ENCODE assay signal across 13 mouse cellular contexts in genomic region chr1:131938811-131939210, GRCm38 (mm10). TPM values are rescaled to one million over a fixed set of nuclear protein-coding genes. Genes with fewer than 3 reads are reported as not detected.
A peak's percentile ranks its signal among the peaks of the same experiment; 100 is the strongest.
DNase-seq lines count a peak whose midpoint lies in the region; ATAC-seq lines count a peak whose summit lies in the region.
"Had no signal": no experiment of that assay in that cellular context is flagged by ENCODE, and none has a peak within 500 bp of the region (broad histone marks: within the 10 kb centered on the region; RNA-seq: fewer than 3 reads in every experiment).

No protein-coding gene starts in this region.

- H3K4me1 ChIP-seq in liver, embryonic 16.5 days (ENCODE audit: control insufficient read depth, low read depth, low read length) = peaks cover 3% of the 10 kb centered on the region
- peaks cover 8% of the 10 kb centered on the region for H3K4me1 ChIP-seq in liver, embryonic 11.5 days (replicated peaks; ENCODE audit: control insufficient read depth, insufficient read depth, low read length)
- H3K4me1 ChIP-seq in stomach, embryonic 14.5 days (ENCODE audit: control insufficient read depth, insufficient read depth, low read length) = no peaks in the 10 kb centered on the region
- H3K4me1 ChIP-seq: forebrain, embryonic 13.5 days had no signal

- H3K27ac ChIP-seq in liver, embryonic 16.5 days (ENCODE audit: low read length) = no peak overlapping the region
- no peak overlapping the region for H3K27ac ChIP-seq in liver, embryonic 11.5 days (ENCODE audit: low read depth, low read length)
- peak overlapping the region; percentile 53 for H3K27ac ChIP-seq in stomach, embryonic 14.5 days (ENCODE audit: low read length)
- H3K27ac ChIP-seq: embryonic facial prominence, embryonic 10.5 days; forebrain, embryonic 13.5 days; kidney, postnatal 0 days had no signal

- no peak overlapping the region for H3K4me2 ChIP-seq in liver, embryonic 16.5 days (ENCODE audit: low read depth, low read length)
- no peak overlapping the region for H3K4me2 ChIP-seq in liver, embryonic 11.5 days
- no peak overlapping the region for H3K4me2 ChIP-seq in stomach, embryonic 14.5 days (replicated peaks; ENCODE audit: low read depth, low read length)
- H3K4me2 ChIP-seq: forebrain, embryonic 13.5 days had no signal

- H3K36me3 ChIP-seq in liver, embryonic 16.5 days (ENCODE audit: control insufficient read depth, insufficient read depth) = peaks cover 12% of the 10 kb centered on the region
- H3K36me3 ChIP-seq in liver, embryonic 11.5 days (ENCODE audit: control insufficient read depth, insufficient read depth, low read length) = peaks cover 7% of the 10 kb centered on the region; the same call in 1 of the 2 replicates
- H3K36me3 ChIP-seq in stomach, embryonic 14.5 days (ENCODE audit: control insufficient read depth, insufficient read depth, low read length) = peaks cover 10% of the 10 kb centered on the region; the same call in 1 of the 2 replicates

- no peak overlapping the region for H3K9ac ChIP-seq in liver, embryonic 16.5 days (ENCODE audit: low read depth, low read length)
- no peak overlapping the region for H3K9ac ChIP-seq in liver, embryonic 11.5 days (ENCODE audit: low read depth, low read length)
- no peak overlapping the region for H3K9ac ChIP-seq in stomach, embryonic 14.5 days (replicated peaks; ENCODE audit: low read depth, low read length)
- H3K9ac ChIP-seq: forebrain, embryonic 13.5 days had no signal

- peak; percentile 72; the same call in 1 of the 2 replicates for ATAC-seq in liver, embryonic 16.5 days (ENCODE audit: low read depth)
- ATAC-seq in liver, embryonic 11.5 days (replicated peaks; ENCODE audit: low FRiP score) = no peak
- ATAC-seq in stomach, embryonic 14.5 days (ENCODE audit: insufficient number of reproducible peaks, insufficient read depth, low FRiP score, low read depth) = peak; percentile 84
- ATAC-seq: activated CD4-positive, CD25-positive, alpha-beta regulatory T cell, adult 4 months had no signal

- WGBS in liver, embryonic 16.5 days (ENCODE audit: insufficient replicate concordance) = 75% methylated on average over 1 of the region's 1 CpGs
- 82% methylated on average over 1 of the region's 1 CpGs for WGBS in liver, embryonic 11.5 days
- 57% methylated on average over 1 of the region's 1 CpGs for WGBS in stomach, embryonic 14.5 days

- no peaks in the 10 kb centered on the region for H3K27me3 ChIP-seq in liver, embryonic 16.5 days (ENCODE audit: control insufficient read depth, insufficient read depth, low read depth, low read length)
- no peaks in the 10 kb centered on the region for H3K27me3 ChIP-seq in liver, embryonic 11.5 days (replicated peaks; ENCODE audit: control insufficient read depth, insufficient read depth, low read length)
- H3K27me3 ChIP-seq in stomach, embryonic 14.5 days (ENCODE audit: control insufficient read depth, insufficient read depth, low read length) = no peaks in the 10 kb centered on the region
- H3K27me3 ChIP-seq: forebrain, embryonic 13.5 days had no signal

- DNase-seq in adrenal gland, postnatal 10 days = peak; percentile 40
- no peak for DNase-seq in adrenal gland, postnatal 25 days
- DNase-seq in liver, embryonic 11.5 days (ENCODE audit: low spot score) = no peak
- DNase-seq in heart, postnatal 4 days = peak; percentile 80
- DNase-seq in spleen, adult 12 weeks (ENCODE audit: low spot score) = no peak
- no peak for DNase-seq in adrenal gland, postnatal 4 days (ENCODE audit: low spot score in 2 of 2)
- DNase-seq: right cerebral cortex, adult 18-20 months had no signal

- H3K9me3 ChIP-seq in liver, embryonic 16.5 days (replicated peaks; ENCODE audit: control insufficient read depth, low read length) = no peaks in the 10 kb centered on the region
- H3K9me3 ChIP-seq in liver, embryonic 11.5 days (ENCODE audit: control insufficient read depth, low read length) = no peaks in the 10 kb centered on the region
- no peaks in the 10 kb centered on the region for H3K9me3 ChIP-seq in stomach, embryonic 14.5 days (ENCODE audit: control insufficient read depth, low read depth, low read length)
- H3K9me3 ChIP-seq: embryonic facial prominence, embryonic 10.5 days; forebrain, embryonic 13.5 days had no signal

- H3K4me3 ChIP-seq in liver, embryonic 16.5 days (ENCODE audit: low read depth, low read length) = no peak overlapping the region
- H3K4me3 ChIP-seq in liver, embryonic 11.5 days (ENCODE audit: low read depth, low read length) = no peak overlapping the region
- H3K4me3 ChIP-seq in stomach, embryonic 14.5 days (ENCODE audit: low read depth, low read length) = no peak overlapping the region
- H3K4me3 ChIP-seq: embryonic facial prominence, embryonic 10.5 days; forebrain, embryonic 13.5 days had no signal

RNA-seq across cellular contexts. Expression of gene Slc45a3, which starts 24.0 kb away (rescaled TPM):
- total RNA-seq in adrenal gland, postnatal 10 days (2021) = 10 to 100 TPM in 1 of 2 experiments, 1 to 10 TPM in 1; 9.9 to 13.8 TPM
- 12.6 and 15.5 TPM in 2 replicates for total RNA-seq in adrenal gland, postnatal 25 days (2021)
- 3.0 and 3.2 TPM in 2 replicates for polyA plus RNA-seq in liver, embryonic 16.5 days (2015; fragmentation: Nextera tagmentation; extraction: Ambion mirVana)
- 3.5 and 3.8 TPM in 2 replicates for polyA plus RNA-seq in liver, embryonic 11.5 days (2014; fragmentation: Nextera tagmentation; extraction: Ambion mirVana)
- 1 to 10 TPM; 2.1 to 2.3 TPM for total RNA-seq in heart, postnatal 4 days (2021)
- polyA plus RNA-seq in stomach, embryonic 14.5 days (2014; fragmentation: Nextera tagmentation; extraction: Ambion mirVana) = 3.8 and 4.7 TPM in 2 replicates
- 10 to 100 TPM; 11.6 to 15.1 TPM for total RNA-seq in adrenal gland, postnatal 4 days (2021)
- polyA plus RNA-seq: activated CD4-positive, CD25-positive, alpha-beta regulatory T cell, adult 4 months had no signal

RNA-seq across cellular contexts. Expression of gene Nucks1, which starts 28.5 kb away (rescaled TPM):
- total RNA-seq in adrenal gland, postnatal 10 days (2021) = 100 to 1,000 TPM; 124 to 131 TPM
- 124 and 137 TPM in 2 replicates for total RNA-seq in adrenal gland, postnatal 25 days (2021)
- polyA plus RNA-seq in liver, embryonic 16.5 days (2015; fragmentation: Nextera tagmentation; extraction: Ambion mirVana) = 25.1 and 27.4 TPM in 2 replicates
- 52.3 and 53.2 TPM in 2 replicates for polyA plus RNA-seq in liver, embryonic 11.5 days (2014; fragmentation: Nextera tagmentation; extraction: Ambion mirVana)
- 100 to 1,000 TPM; 169 to 172 TPM for total RNA-seq in heart, postnatal 4 days (2021)
- polyA plus RNA-seq in stomach, embryonic 14.5 days (2014; fragmentation: Nextera tagmentation; extraction: Ambion mirVana) = 58.6 and 61.2 TPM in 2 replicates
- 100 to 1,000 TPM; 191 to 192 TPM for total RNA-seq in adrenal gland, postnatal 4 days (2021)

Comparison
In these comparisons a context has a peak if more than half of its experiments do, and no peak if none do; other contexts are left out.
1. DNase-seq: peak in adrenal gland, postnatal 10 days (single experiment) and heart, postnatal 4 days (single experiment); none in adrenal gland, postnatal 25 days (single experiment), liver, embryonic 11.5 days (single experiment), spleen, adult 12 weeks (single experiment) and adrenal gland, postnatal 4 days (0 of 2).